Mouse (Mus musculus) spleen, adult 2 months (tissue): ENCODE results near the gene Dock3. TPM values are rescaled to one million over a fixed set of nuclear protein-coding genes. Genes with fewer than 3 reads are reported as not detected.

Source experiments
- DNase-seq, 2 experiments: peaks; one replicate each; pipeline versions ENCODE4 v3.0.0 to v3.0.0-alpha.2; 2012 to 2021; ENCODE audit warnings: low spot score in 2 of 2, low read depth in 1 of 2
- H3K27ac ChIP-seq: fragments of 200-500 bp; 2 replicates; pipeline ENCODE4 v1.5.1; 2012; ENCODE audit warnings: low read length, inconsistent platforms; ENCODE audit not compliant: insufficient read depth
- H3K27me3 ChIP-seq: fragments of 200-500 bp; 2 replicates; pipeline ENCODE4 v1.6.1; 2012; ENCODE audit warnings: mild to moderate bottlenecking, moderate library complexity, low read length, inconsistent platforms; ENCODE audit not compliant: control insufficient read depth, insufficient read depth
- H3K36me3 ChIP-seq: fragments of 200-500 bp; 2 replicates; pipeline ENCODE4 v1.6.1; 2012; ENCODE audit warnings: mild to moderate bottlenecking, low read length, inconsistent platforms; ENCODE audit not compliant: control insufficient read depth, insufficient read depth
- H3K4me1 ChIP-seq: fragments of 200-500 bp; 2 replicates; pipeline ENCODE4 v1.6.1; 2011; ENCODE audit warnings: inconsistent platforms; ENCODE audit not compliant: control insufficient read depth, insufficient read depth, insufficient read length
- H3K4me3 ChIP-seq: fragments of 200-500 bp; 2 replicates; pipeline ENCODE4 v1.5.1; 2011; ENCODE audit warnings: mild to moderate bottlenecking, inconsistent platforms; ENCODE audit not compliant: insufficient read depth, insufficient read length; ENCODE audit errors: extremely low read depth
- CTCF ChIP-seq: fragments of 200-500 bp; IDR thresholded peaks from 2 replicates; pipeline ENCODE4 v1.5.1; 2011; ENCODE audit warnings: mild to moderate bottlenecking, inconsistent platforms; ENCODE audit not compliant: insufficient read depth, insufficient read length, insufficient replicate concordance; ENCODE audit errors: extremely low read depth
- POLR2A ChIP-seq: fragments of 200-500 bp; IDR thresholded peaks from 2 replicates; pipeline ENCODE4 v1.6.1; 2011; ENCODE audit warnings: low read depth, low read length, inconsistent platforms
- WGBS: fragments of 180-500 bp; shearing (Covaris S2); methylation state at CpG from one replicate; pipeline ENCODE4 v1.1.7; 2018; 5-methylcytosine and 5-hydroxymethylcytosine counted together
- polyA plus RNA-seq: library from polyadenylated mRNA; depleted of rRNA; stranded (reverse); fragments of >200 nt; gene quantifications from 2 replicates; pipeline ENCODE4 v1.2.3, GENCODE M21; 2012

The Dock3 gene
- polyA plus RNA-seq, 1 experiment: 0.78 TPM

DNA sequence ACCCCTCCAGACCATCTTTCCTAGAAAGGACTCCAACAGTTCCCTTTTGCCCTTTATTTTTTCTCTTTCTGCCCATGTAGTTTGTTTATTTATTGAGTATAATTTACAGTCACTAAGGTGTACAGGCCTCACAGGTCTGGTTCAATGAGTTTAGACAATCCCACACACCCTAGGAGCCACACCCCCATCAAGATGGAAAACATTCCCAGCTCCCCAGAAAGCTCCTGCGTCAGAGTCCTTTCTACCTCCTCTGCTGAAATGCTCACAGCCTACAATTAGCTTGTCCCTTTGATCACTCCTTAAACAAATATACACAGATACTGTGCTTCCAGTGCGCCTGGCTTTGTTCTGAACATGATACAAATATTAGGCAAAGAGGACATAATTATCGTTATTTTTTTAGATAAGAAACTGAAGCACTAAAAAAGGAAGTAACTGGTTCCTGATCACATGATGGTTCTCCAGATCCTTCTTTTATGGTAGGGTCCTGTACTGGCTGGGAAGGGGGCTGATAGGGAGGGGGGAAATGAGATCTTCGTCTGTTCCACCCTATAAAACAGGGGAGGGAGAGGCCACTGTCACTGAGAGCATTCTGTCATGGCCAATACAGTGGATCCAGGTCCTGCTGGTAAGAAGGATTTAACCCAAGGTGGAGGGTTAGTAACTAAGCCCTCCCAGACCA lies 36.2 kb upstream of the Dock3 start:
- Histone ChIP-seq H3K4me1 (no peaks in the 10 kb centered on the region), H3K36me3 (peaks cover 5% of the 10 kb centered on the region), H3K27ac (no peak overlapping the region), H3K4me3 (no peak overlapping the region), H3K27me3 (no peaks in the 10 kb centered on the region)
- TF ChIP-seq POLR2A (no peak), CTCF (no peak)
- 64% methylated on average over 4 of the region's 4 CpGs for WGBS
- no peak for DNase-seq

DNA sequence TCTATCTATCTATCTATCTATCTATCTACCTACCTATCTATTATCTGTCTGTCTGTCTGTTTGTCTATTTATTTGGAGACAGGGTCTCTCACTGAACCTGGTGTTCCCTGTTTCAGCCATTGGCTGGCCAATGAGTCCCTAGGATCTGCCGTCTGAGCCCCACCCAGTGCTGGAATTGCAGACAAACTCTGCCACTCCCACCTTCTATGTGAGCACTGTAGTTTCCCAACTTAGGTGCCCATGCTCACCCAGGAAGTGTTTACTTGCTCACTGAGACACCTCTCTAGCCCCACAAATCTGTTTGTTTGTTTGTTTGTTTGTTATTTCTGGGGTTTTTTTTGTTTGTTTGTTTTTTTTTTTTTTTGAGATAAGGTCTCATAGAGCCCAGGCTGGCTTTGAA lies 35.3 kb upstream of the Dock3 start:
- 82% methylated on average over 1 of the region's 1 CpGs for WGBS
- DNase-seq: no peak
- no peaks in the 10 kb centered on the region for H3K27me3 ChIP-seq
- no peak overlapping the region for H3K4me3 ChIP-seq
- peaks cover 7% of the 10 kb centered on the region for H3K36me3 ChIP-seq
- H3K4me1 ChIP-seq: no peaks in the 10 kb centered on the region
- TF ChIP-seq POLR2A (no peak), CTCF (no peak)
- no peak overlapping the region for H3K27ac ChIP-seq

DNA sequence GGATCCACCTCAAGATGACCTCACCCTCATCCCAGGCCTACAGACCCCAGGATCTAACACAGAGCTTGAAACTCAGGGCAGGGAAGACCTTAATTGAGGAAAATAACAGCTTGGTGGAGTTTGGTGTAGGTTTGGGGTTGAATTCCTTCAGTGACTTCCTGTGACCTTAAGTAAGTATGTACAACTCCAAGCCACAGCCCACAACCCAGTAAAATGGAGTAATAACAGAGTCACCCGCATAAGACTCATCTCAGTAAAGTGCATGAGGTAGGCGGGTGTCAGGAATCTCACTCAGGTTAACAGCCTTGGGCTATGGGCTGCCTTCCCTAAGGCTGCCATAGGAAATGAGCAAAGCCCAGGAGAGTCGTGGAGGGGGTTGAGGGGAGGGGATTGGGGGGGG lies 33.0 kb upstream of the Dock3 start:
- no peaks in the 10 kb centered on the region; the same call in 1 of the 2 replicates for H3K4me1 ChIP-seq
- H3K36me3 ChIP-seq: peaks cover 12% of the 10 kb centered on the region
- TF ChIP-seq POLR2A: no peak
- TF ChIP-seq CTCF: no peak
- no peak for DNase-seq
- H3K27ac ChIP-seq: no peak overlapping the region
- H3K4me3 ChIP-seq: no peak overlapping the region
- WGBS: 55% methylated on average over 3 of the region's 3 CpGs
- no peaks in the 10 kb centered on the region for H3K27me3 ChIP-seq

DNA sequence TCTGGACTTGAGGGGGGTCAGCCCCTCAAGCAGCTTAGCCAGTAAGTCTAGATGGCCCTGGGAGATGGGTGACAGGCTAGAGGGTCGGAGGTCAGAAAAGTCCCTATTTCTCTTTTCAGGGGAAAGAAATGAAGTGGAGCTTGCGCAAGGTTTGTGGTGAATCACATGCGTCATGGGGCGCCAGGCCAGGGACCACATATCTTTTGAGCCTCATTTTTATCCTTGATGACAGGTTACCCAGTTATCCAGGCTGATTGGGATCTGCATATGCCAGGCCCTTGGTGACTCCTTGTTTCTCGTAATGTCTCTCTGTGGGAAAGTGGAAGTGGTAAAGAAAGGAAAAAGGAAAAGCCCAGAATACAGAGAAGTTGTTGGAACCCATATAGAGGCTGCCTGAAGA lies 32.2 kb upstream of the Dock3 start:
- no peak overlapping the region for H3K4me3 ChIP-seq
- WGBS: 72% methylated on average over 5 of the region's 5 CpGs
- no peak overlapping the region for H3K27ac ChIP-seq
- H3K4me1 ChIP-seq: no peaks in the 10 kb centered on the region; the same call in 1 of the 2 replicates
- no peak for DNase-seq
- H3K27me3 ChIP-seq: no peaks in the 10 kb centered on the region
- H3K36me3 ChIP-seq: peaks cover 14% of the 10 kb centered on the region
- no peak for TF ChIP-seq POLR2A
- TF ChIP-seq CTCF: no peak

DNA sequence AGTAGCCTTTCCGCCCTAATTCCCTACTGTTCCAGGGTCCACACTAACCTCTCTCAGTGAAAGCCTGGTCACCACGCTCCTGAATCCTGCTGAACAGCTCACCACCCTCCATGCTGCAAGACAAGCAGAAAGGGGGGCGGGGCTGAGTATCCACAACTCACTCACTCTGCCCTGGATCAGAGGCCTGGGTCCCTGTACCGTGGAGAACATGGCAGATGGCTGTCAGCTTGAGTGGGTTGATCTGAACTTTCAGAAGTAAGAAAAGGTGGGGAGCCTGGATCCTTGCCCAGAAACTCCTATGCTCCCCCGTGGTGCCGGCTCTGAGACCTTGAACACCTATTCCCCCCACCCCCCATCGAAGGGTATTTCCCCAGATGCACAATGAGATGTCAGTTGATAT lies 30.7 kb upstream of the Dock3 start:
- H3K27me3 ChIP-seq: no peaks in the 10 kb centered on the region
- peaks cover 16% of the 10 kb centered on the region for H3K36me3 ChIP-seq
- H3K4me1 ChIP-seq: no peaks in the 10 kb centered on the region; the same call in 1 of the 2 replicates
- H3K4me3 ChIP-seq: no peak overlapping the region
- no peak for DNase-seq
- 89% methylated on average over 7 of the region's 7 CpGs for WGBS
- TF ChIP-seq CTCF: no peak
- no peak for TF ChIP-seq POLR2A
- H3K27ac ChIP-seq: no peak overlapping the region

DNA sequence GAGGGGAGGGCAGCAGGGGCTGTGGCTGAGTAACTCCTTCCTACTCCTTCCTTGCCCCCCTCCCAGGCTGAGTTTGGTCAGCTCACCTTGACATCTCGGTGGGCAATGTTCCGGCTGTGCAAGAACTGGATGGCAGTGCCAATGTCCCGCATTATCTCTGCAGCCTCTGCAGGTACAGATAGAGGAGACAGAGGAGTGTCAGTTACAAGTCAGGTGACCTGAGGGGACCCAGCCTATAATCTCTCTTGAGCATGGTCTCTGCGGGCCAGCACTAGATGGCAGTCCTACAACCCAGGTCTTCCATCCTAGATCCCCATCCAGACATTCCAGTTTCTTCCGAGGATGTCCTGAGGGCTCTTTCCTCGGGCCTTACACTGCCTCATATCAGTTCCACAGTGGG lies 30.1 kb upstream of the Dock3 start:
- H3K36me3 ChIP-seq: peaks cover 19% of the 10 kb centered on the region
- 80% methylated on average over 6 of the region's 6 CpGs for WGBS
- no peak overlapping the region for H3K27ac ChIP-seq
- TF ChIP-seq POLR2A (no peak), CTCF (no peak)
- no peak for DNase-seq
- no peak overlapping the region for H3K4me3 ChIP-seq
- H3K27me3 ChIP-seq: no peaks in the 10 kb centered on the region
- no peaks in the 10 kb centered on the region; the same call in 1 of the 2 replicates for H3K4me1 ChIP-seq

DNA sequence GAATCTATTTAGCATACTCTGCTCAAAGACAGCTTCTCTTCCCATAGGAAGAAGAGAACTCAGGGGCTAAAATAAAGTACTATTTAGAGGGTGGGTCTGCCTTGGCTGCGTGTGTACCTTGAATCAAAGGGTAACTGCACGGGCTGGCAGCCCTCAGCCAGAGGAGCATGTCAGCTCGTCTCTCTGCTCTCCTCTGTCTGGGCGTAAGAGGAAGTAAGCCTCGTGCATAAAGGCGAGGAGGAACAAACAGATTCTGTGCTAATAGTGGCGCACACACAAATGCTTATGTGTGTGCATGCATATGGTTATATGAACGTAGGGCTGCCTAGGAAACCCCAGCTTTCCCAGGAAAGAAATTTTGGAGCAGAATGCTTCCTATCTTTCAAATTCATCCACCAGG lies 29.1 kb upstream of the Dock3 start:
- TF ChIP-seq POLR2A (no peak), CTCF (no peak)
- no peaks in the 10 kb centered on the region for H3K27me3 ChIP-seq
- peaks cover 27% of the 10 kb centered on the region for H3K36me3 ChIP-seq
- peak in 1 of 2 experiments; percentile 17 for DNase-seq
- 15% methylated on average over 8 of the region's 8 CpGs for WGBS
- H3K4me3 ChIP-seq: no peak overlapping the region
- no peaks in the 10 kb centered on the region; the same call in 1 of the 2 replicates for H3K4me1 ChIP-seq
- no peak overlapping the region for H3K27ac ChIP-seq
